Mouse (Mus musculus): ENCODE results near the gene Ehd1. TPM values are rescaled to one million over a fixed set of nuclear protein-coding genes. Genes with fewer than 3 reads are reported as not detected.
"Not testable (repeated sequence)": the region's sequence is repeated elsewhere in the genome, so short reads cannot be mapped to it uniquely, and the experiment has no call there.

Ehd1 gene
- polyA plus RNA-seq, 1 experiment from 2014 or later, result 75.6 TPM

- peaks cover 88% of the 10 kb centered on the region for H3K36me3 ChIP-seq (ENCODE audit: poor library complexity, severe bottlenecking)
- 85% methylated on average over 7 of the region's 7 CpGs for WGBS
These were observed 9.3 kb downstream of the Ehd1 start for GRCm38 (mm10) chr19:6285632-6286433.

GRCm38 (mm10) chr19:6286434-6287401 lies 10.2 kb downstream of the Ehd1 start:
- peaks cover 88% of the 10 kb centered on the region for H3K36me3 ChIP-seq (ENCODE audit: poor library complexity, severe bottlenecking)
- ATAC-seq, result no peak
- H3K4me2 ChIP-seq, result no peak overlapping the region
- no peak overlapping the region for H3K9ac ChIP-seq
- H3K4me3 ChIP-seq, result no peak overlapping the region
- no peaks in the 10 kb centered on the region for H3K9me3 ChIP-seq (replicated peaks)
- 91% methylated on average over 19 of the region's 19 CpGs for WGBS
- H3K4me1 ChIP-seq, result no peaks in the 10 kb centered on the region
- no peak overlapping the region for H3K27ac ChIP-seq
- no peaks in the 10 kb centered on the region for H3K27me3 ChIP-seq

More at GRCm38 (mm10) chr19:6285632-6286433, 9.3 kb downstream of the Ehd1 start:
- no peak overlapping the region for H3K4me2 ChIP-seq
- no peaks in the 10 kb centered on the region for H3K9me3 ChIP-seq (replicated peaks)
- no peaks in the 10 kb centered on the region for H3K4me1 ChIP-seq
- no peak overlapping the region for H3K4me3 ChIP-seq
- ATAC-seq, result no peak
- H3K27me3 ChIP-seq, result no peaks in the 10 kb centered on the region
- H3K27ac ChIP-seq, result no peak overlapping the region
- H3K9ac ChIP-seq, result no peak overlapping the region

GRCm38 (mm10) chr19:6288236-6288894 lies 11.8 kb downstream of the Ehd1 start:
- WGBS, result 80% methylated on average over 13 of the region's 13 CpGs
- Histone ChIP-seq H3K27ac (no peak overlapping the region), H3K36me3 (ENCODE audit: poor library complexity, severe bottlenecking) (peaks cover 86% of the 10 kb centered on the region)

GRCm38 (mm10) chr19:6289696-6290238 lies 13.2 kb downstream of the Ehd1 start:
- ATAC-seq, result no peak
- Histone ChIP-seq H3K27me3 (no peaks in the 10 kb centered on the region), H3K9me3 (replicated peaks) (no peaks in the 10 kb centered on the region), H3K4me3 (no peak overlapping the region), H3K4me1 (no peaks in the 10 kb centered on the region), H3K4me2 (no peak overlapping the region), H3K36me3 (ENCODE audit: poor library complexity, severe bottlenecking) (peaks cover 86% of the 10 kb centered on the region), H3K27ac (no peak overlapping the region), H3K9ac (no peak overlapping the region)
- WGBS, result 93% methylated on average over 14 of the region's 14 CpGs

More at GRCm38 (mm10) chr19:6288236-6288894, 11.8 kb downstream of the Ehd1 start:
- ATAC-seq, result no peak
- Histone ChIP-seq H3K27me3 (no peaks in the 10 kb centered on the region), H3K4me1 (no peaks in the 10 kb centered on the region), H3K4me3 (no peak overlapping the region), H3K9me3 (replicated peaks) (no peaks in the 10 kb centered on the region), H3K4me2 (no peak overlapping the region), H3K9ac (no peak overlapping the region)

- H3K27me3 ChIP-seq; H3K4me3 ChIP-seq; ATAC-seq; H3K4me2 ChIP-seq; H3K27ac ChIP-seq; H3K4me1 ChIP-seq; H3K9ac ChIP-seq; H3K9me3 ChIP-seq (replicated peaks): not testable (repeated sequence)
- peaks cover 86% of the 10 kb centered on the region for H3K36me3 ChIP-seq (ENCODE audit: poor library complexity, severe bottlenecking)
- WGBS, result 93% methylated on average over 5 of the region's 6 CpGs
These were observed 14.2 kb downstream of the Ehd1 start for GRCm38 (mm10) chr19:6290720-6291116.

- Histone ChIP-seq H3K27me3 (no peaks in the 10 kb centered on the region), H3K9ac (no peak overlapping the region), H3K9me3 (replicated peaks) (no peaks in the 10 kb centered on the region), H3K27ac (peak overlapping the region; percentile 19; the same call in 1 of the 2 replicates), H3K36me3 (ENCODE audit: poor library complexity, severe bottlenecking) (peaks cover 86% of the 10 kb centered on the region), H3K4me3 (no peak overlapping the region), H3K4me1 (no peaks in the 10 kb centered on the region), H3K4me2 (no peak overlapping the region)
- ATAC-seq, result no peak
- 89% methylated on average over 10 of the region's 10 CpGs for WGBS
These were observed 14.7 kb downstream of the Ehd1 start for GRCm38 (mm10) chr19:6291117-6291781.

GRCm38 (mm10) chr19:6292262-6292661 lies 15.7 kb downstream of the Ehd1 start:
- peaks cover 86% of the 10 kb centered on the region for H3K36me3 ChIP-seq (ENCODE audit: poor library complexity, severe bottlenecking)
- no peaks in the 10 kb centered on the region for H3K9me3 ChIP-seq (replicated peaks)
- no peak overlapping the region for H3K27ac ChIP-seq
- ATAC-seq, result no peak
- H3K27me3 ChIP-seq, result no peaks in the 10 kb centered on the region
- no peaks in the 10 kb centered on the region for H3K4me1 ChIP-seq
- H3K4me2 ChIP-seq, result no peak overlapping the region
- no peak overlapping the region for H3K9ac ChIP-seq
- WGBS, result 93% methylated on average over 5 of the region's 5 CpGs
- no peak overlapping the region for H3K4me3 ChIP-seq

- Histone ChIP-seq H3K9me3 (replicated peaks) (no peaks in the 10 kb centered on the region), H3K36me3 (ENCODE audit: poor library complexity, severe bottlenecking) (peaks cover 91% of the 10 kb centered on the region), H3K27me3 (no peaks in the 10 kb centered on the region), H3K9ac (no peak overlapping the region), H3K4me1 (no peaks in the 10 kb centered on the region), H3K4me3 (no peak overlapping the region), H3K27ac (no peak overlapping the region), H3K4me2 (no peak overlapping the region)
- 95% methylated on average over 17 of the region's 17 CpGs for whole genome bisulfite sequencing
- no peak for ATAC-seq
These were observed 17.8 kb downstream of the Ehd1 start for GRCm38 (mm10) chr19:6294301-6294700.

- no peak for ATAC-seq
- Histone ChIP-seq H3K36me3 (ENCODE audit: poor library complexity, severe bottlenecking) (peaks cover 91% of the 10 kb centered on the region), H3K27ac (no peak overlapping the region)
These were observed 20.2 kb downstream of the Ehd1 start for GRCm38 (mm10) chr19:6296551-6297210.

GRCm38 (mm10) chr19:6297641-6298040 lies 21.1 kb downstream of the Ehd1 start:
- H3K27me3 ChIP-seq, result no peaks in the 10 kb centered on the region
- no peak overlapping the region for H3K9ac ChIP-seq
- no peak overlapping the region for H3K4me3 ChIP-seq
- no peak overlapping the region for H3K27ac ChIP-seq
- H3K36me3 ChIP-seq (ENCODE audit: poor library complexity, severe bottlenecking), result peaks cover 83% of the 10 kb centered on the region
- ATAC-seq, result no peak
- 93% methylated on average over 9 of the region's 9 CpGs for WGBS
- no peak overlapping the region for H3K4me2 ChIP-seq
- no peaks in the 10 kb centered on the region for H3K9me3 ChIP-seq (replicated peaks)
- H3K4me1 ChIP-seq, result no peaks in the 10 kb centered on the region

More at GRCm38 (mm10) chr19:6296551-6297210, 20.2 kb downstream of the Ehd1 start:
- H3K9ac ChIP-seq, result no peak overlapping the region
- no peaks in the 10 kb centered on the region for H3K9me3 ChIP-seq (replicated peaks)
- H3K4me2 ChIP-seq, result no peak overlapping the region
- H3K27me3 ChIP-seq, result no peaks in the 10 kb centered on the region
- no peak overlapping the region for H3K4me3 ChIP-seq
- 93% methylated on average over 5 of the region's 5 CpGs for WGBS
- H3K4me1 ChIP-seq, result no peaks in the 10 kb centered on the region

- H3K27me3 ChIP-seq, result no peaks in the 10 kb centered on the region
- no peak overlapping the region for H3K9ac ChIP-seq
- H3K36me3 ChIP-seq (ENCODE audit: poor library complexity, severe bottlenecking), result peaks cover 71% of the 10 kb centered on the region
- 86% methylated on average over 4 of the region's 4 CpGs for WGBS
- H3K27ac ChIP-seq, result no peak overlapping the region
- no peak overlapping the region for H3K4me3 ChIP-seq
- H3K4me1 ChIP-seq, result no peaks in the 10 kb centered on the region
- no peaks in the 10 kb centered on the region for H3K9me3 ChIP-seq (replicated peaks)
- no peak overlapping the region for H3K4me2 ChIP-seq
- ATAC-seq, result no peak
These were observed 22.5 kb downstream of the Ehd1 start for GRCm38 (mm10) chr19:6299003-6299402.
